Mouse (Mus musculus) lung, postnatal 0 days (tissue): Measurements from ENCODE around the gene Tmco1. TPM values are rescaled to one million over a fixed set of nuclear protein-coding genes. Genes with fewer than 3 reads are reported as not detected.
A peak's percentile ranks its signal among the peaks of the same experiment; 100 is the strongest.

Source experiments
- ATAC-seq: fragments of 200-750 bp; cut with Nextera tagmentation; 2 replicates; pipeline ENCODE4 v1.8.0; 2017; ENCODE audit warnings: moderate library complexity
- DNase-seq: peaks from one replicate; pipeline ENCODE4 v3.0.0-alpha.2; 2016; ENCODE audit warnings: low spot score
- H3K27ac ChIP-seq: fragments of 300-500 bp; sonication (generic); 2 replicates; pipeline ENCODE4 v1.5.1; 2014; ENCODE audit warnings: antibody characterized with exemption, mild to moderate bottlenecking, low read length, mixed read lengths
- H3K27me3 ChIP-seq: fragments of 300-500 bp; sonication (generic); replicated peaks from 2 replicates; pipeline ENCODE4 v1.6.1; 2014; ENCODE audit warnings: low read length, mixed read lengths; ENCODE audit not compliant: insufficient read depth
- H3K36me3 ChIP-seq: fragments of 300-500 bp; sonication (generic); 2 replicates; pipeline ENCODE4 v1.6.1; 2014; ENCODE audit warnings: low read length, mixed read lengths; ENCODE audit not compliant: insufficient read depth
- H3K4me1 ChIP-seq: fragments of 300-500 bp; sonication (generic); 2 replicates; pipeline ENCODE4 v1.6.1; 2014; ENCODE audit warnings: antibody characterized with exemption, low read depth, low read length, mixed read lengths; ENCODE audit not compliant: insufficient read depth
- H3K4me2 ChIP-seq: fragments of 300-500 bp; sonication (generic); replicated peaks from 2 replicates; pipeline ENCODE4 v1.6.1; 2014; ENCODE audit warnings: low read depth, mild to moderate bottlenecking, low read length, moderate library complexity, mixed read lengths
- H3K4me3 ChIP-seq: fragments of 300-500 bp; sonication (generic); 2 replicates; pipeline ENCODE4 v1.5.1; 2014; ENCODE audit warnings: low read depth, low read length
- H3K9ac ChIP-seq: fragments of 300-500 bp; sonication (generic); replicated peaks from 2 replicates; pipeline ENCODE4 v1.6.1; 2014; ENCODE audit warnings: low read depth, mild to moderate bottlenecking
- H3K9me3 ChIP-seq: fragments of 300-500 bp; sonication (generic); 2 replicates; pipeline ENCODE4 v1.6.1; 2016; ENCODE audit warnings: low read length, mixed read lengths
- CTCF ChIP-seq: IDR thresholded peaks from 2 replicates; pipeline ENCODE4 v1.5.1; 2016; ENCODE audit warnings: antibody characterized with exemption, mild to moderate bottlenecking
- EP300 ChIP-seq: IDR thresholded peaks from 2 replicates; pipeline ENCODE4 v1.6.1; 2016; ENCODE audit warnings: antibody characterized with exemption, mild to moderate bottlenecking, control low read depth
- WGBS: fragments of 180-500 bp; shearing (Covaris S2); extraction: QIAGEN DNeasy Blood & Tissue Kit; methylation state at CpG from one replicate; pipeline ENCODE4 v1.1.7; 2014; 5-methylcytosine and 5-hydroxymethylcytosine counted together
- polyA plus RNA-seq: library from polyadenylated mRNA; unstranded; fragments of >200 nt; fragmentation: Nextera tagmentation; extraction: Ambion mirVana; gene quantifications from 2 replicates; pipeline ENCODE4 v1.2.1, GENCODE M21; 2015

Gene Tmco1
- polyA plus RNA-seq, 1 experiment from 2014 or later, result 94.7 TPM

GRCm38 (mm10) chr1:167273380-167274163 is 34.6 kb upstream of the Tmco1 start:
- H3K36me3 ChIP-seq, result no peaks in the 10 kb centered on the region
- no peaks in the 10 kb centered on the region for H3K9me3 ChIP-seq
- no peak overlapping the region for H3K9ac ChIP-seq
- no peaks in the 10 kb centered on the region for H3K27me3 ChIP-seq
- H3K4me1 ChIP-seq, result peaks cover 40% of the 10 kb centered on the region; the same call in 1 of the 2 replicates
- DNase-seq, result peak; percentile 70
- H3K4me3 ChIP-seq, result no peak overlapping the region
- 0 out of 2 replicates have a peak overlapping the region, but pooled peaks have one; percentile 8 for H3K4me2 ChIP-seq
- WGBS, result 40% methylated on average over 14 of the region's 14 CpGs
- no peak for TF ChIP-seq EP300
- no peak for TF ChIP-seq CTCF
- no peak overlapping the region for H3K27ac ChIP-seq
- no peak for ATAC-seq

GRCm38 (mm10) chr1:167274646-167275390 is 33.4 kb upstream of the Tmco1 start:
- H3K4me2 ChIP-seq, result no peak overlapping the region
- no peak overlapping the region for H3K27ac ChIP-seq
- H3K9me3 ChIP-seq, result no peaks in the 10 kb centered on the region
- H3K9ac ChIP-seq, result no peak overlapping the region
- DNase-seq (no peak), ATAC-seq (no peak)
- 84% methylated on average over 12 of the region's 12 CpGs for WGBS
- no peaks in the 10 kb centered on the region for H3K27me3 ChIP-seq
- H3K36me3 ChIP-seq, result no peaks in the 10 kb centered on the region
- H3K4me3 ChIP-seq, result no peak overlapping the region
- peaks cover 29% of the 10 kb centered on the region; the same call in 1 of the 2 replicates for H3K4me1 ChIP-seq
- TF ChIP-seq EP300 (no peak), CTCF (no peak)

- Histone ChIP-seq H3K4me1 (peaks cover 3% of the 10 kb centered on the region; the same call in 1 of the 2 replicates), H3K27me3 (no peaks in the 10 kb centered on the region), H3K9me3 (no peaks in the 10 kb centered on the region), H3K4me3 (no peak overlapping the region), H3K4me2 (no peak overlapping the region), H3K9ac (no peak overlapping the region), H3K36me3 (no peaks in the 10 kb centered on the region), H3K27ac (no peak overlapping the region)
- ATAC-seq (no peak), DNase-seq (no peak)
- WGBS, result 73% methylated on average over 6 of the region's 6 CpGs
- TF ChIP-seq EP300, result no peak
- TF ChIP-seq CTCF, result no peak
These were observed 29.8 kb upstream of the Tmco1 start for GRCm38 (mm10) chr1:167278395-167278794.

- H3K27me3 ChIP-seq, result no peaks in the 10 kb centered on the region
- no peak overlapping the region for H3K9ac ChIP-seq
- no peak overlapping the region for H3K27ac ChIP-seq
- H3K36me3 ChIP-seq, result no peaks in the 10 kb centered on the region
- TF ChIP-seq CTCF (no peak), EP300 (no peak)
- no peaks in the 10 kb centered on the region; the same call in 1 of the 2 replicates for H3K4me1 ChIP-seq
- 80% methylated on average over 13 of the region's 13 CpGs for WGBS
- DNase-seq (no peak), ATAC-seq (no peak)
- H3K4me3 ChIP-seq, result no peak overlapping the region
- H3K9me3 ChIP-seq, result no peaks in the 10 kb centered on the region
- no peak overlapping the region for H3K4me2 ChIP-seq
These were observed 28.9 kb upstream of the Tmco1 start for GRCm38 (mm10) chr1:167279160-167279715.

- 79% methylated on average over 10 of the region's 10 CpGs for WGBS
- TF ChIP-seq EP300, result no peak
- TF ChIP-seq CTCF, result no peak
- H3K9ac ChIP-seq, result no peak overlapping the region
- H3K27ac ChIP-seq, result no peak overlapping the region
- DNase-seq, result no peak
- no peaks in the 10 kb centered on the region for H3K4me1 ChIP-seq
- H3K36me3 ChIP-seq, result no peaks in the 10 kb centered on the region
- no peak overlapping the region for H3K4me2 ChIP-seq
- H3K27me3 ChIP-seq, result no peaks in the 10 kb centered on the region
- H3K4me3 ChIP-seq, result no peak overlapping the region
- H3K9me3 ChIP-seq, result no peaks in the 10 kb centered on the region
- no peak for ATAC-seq
These were observed 28.1 kb upstream of the Tmco1 start for GRCm38 (mm10) chr1:167280061-167280460.

- Histone ChIP-seq H3K36me3 (no peaks in the 10 kb centered on the region), H3K4me3 (no peak overlapping the region), H3K27me3 (no peaks in the 10 kb centered on the region), H3K4me2 (no peak overlapping the region), H3K4me1 (no peaks in the 10 kb centered on the region), H3K27ac (no peak overlapping the region), H3K9ac (no peak overlapping the region), H3K9me3 (no peaks in the 10 kb centered on the region)
- TF ChIP-seq CTCF (no peak), EP300 (no peak)
- ATAC-seq (no peak), DNase-seq (no peak)
- WGBS, result 82% methylated on average over 3 of the region's 3 CpGs
These were observed 26.1 kb upstream of the Tmco1 start for GRCm38 (mm10) chr1:167282112-167282511.
